1 mouse cellular context compared by ENCODE assay signal in genomic region chr15:82213222-82213621, GRCm38 (mm10).
TF ChIP-seq lines count a peak whose summit lies in the region.

No protein-coding gene starts in this region.

TF ChIP-seq in CH12.LX, 34 proteins besides CTCF, POLR2A, EP300 and RAD21:
- TF ChIP-seq TBP (conservative IDR thresholded peaks at IDR 0.05; ENCODE audit: low read depth, low read length) (no peak), JUN (IDR thresholded peaks at IDR 0.05; ENCODE audit: insufficient read depth, low read depth, low read length) (no peak), ZMIZ1 (IDR thresholded peaks at IDR 0.05; ENCODE audit: low read depth, low read length) (no peak)
